Mouse (Mus musculus) erythroblast, embryonic 14.5 days (primary cell): ENCODE measurements around the gene Daam1.

ENCODE experiments used
- GATA1 ChIP-seq: IDR thresholded peaks from 2 replicates; pipeline ENCODE4 v1.6.1; 2012; ENCODE audit warnings: low read length, inconsistent platforms, mixed read lengths
- TAL1 ChIP-seq: IDR thresholded peaks from 3 replicates; pipeline ENCODE4 v1.6.1; 2012; ENCODE audit warnings: low read length, inconsistent platforms, mixed read lengths

- TF ChIP-seq TAL1 = no peak
- no peak for TF ChIP-seq GATA1
These were observed 75.8 kb downstream of the Daam1 start for GRCm38 (mm10) chr12:71906582-71907267.
